Mouse (Mus musculus): ENCODE data around the gene Rnf167.

GRCm38 (mm10) chr11:70635601-70636000 is 11.4 kb upstream of the Rnf167 start:
- TF ChIP-seq CTCF (IDR thresholded peaks at IDR 0.05; ENCODE audit: control insufficient read depth, insufficient read depth, insufficient read length) (no peak), CEBPB (IDR thresholded peaks at IDR 0.05; ENCODE audit: low read depth) (no peak)
